Mouse (Mus musculus): ENCODE data around the gene 4931428F04Rik.

GRCm38 (mm10) chr8:105323183-105323582 is 33.5 kb upstream of the 4931428F04Rik start:
- TF ChIP-seq CTCF (IDR thresholded peaks at IDR 0.05; ENCODE audit: low read depth) (no peak), EP300 (IDR thresholded peaks at IDR 0.05; ENCODE audit: low read depth) (no peak)

Measured in heart, postnatal 0 days (tissue).